Mouse (Mus musculus): Measurements from ENCODE around the gene Gtf3c5. TPM values are rescaled to one million over a fixed set of nuclear protein-coding genes. Genes with fewer than 3 reads are reported as not detected.

Gtf3c5 gene
- 30.5 and 31.0 TPM in 2 replicates for polyA plus RNA-seq (2014; fragmentation: Nextera tagmentation; extraction: Ambion mirVana)

- peaks cover 15% of the 10 kb centered on the region; the same call in 1 of the 2 replicates for H3K4me1 ChIP-seq (ENCODE audit: control insufficient read depth, insufficient read depth, low read length)
- WGBS, result 72% methylated on average over 9 of the region's 9 CpGs
Observed at GRCm38 (mm10) chr2:28583651-28584050, at the start of gene Gtf3c5. Gene Gtf3c5, minus strand, starts transcription at chr2:28583751.

GRCm38 (mm10) chr2:28633136-28633535 is 49.6 kb upstream of the Gtf3c5 start:
- no peak overlapping the region for H3K4me3 ChIP-seq (replicated peaks; ENCODE audit: low read depth, low read length)
- H3K9me3 ChIP-seq (ENCODE audit: control insufficient read depth, low read length), result no peaks in the 10 kb centered on the region
- DNase-seq, result peak; percentile 7
- no peaks in the 10 kb centered on the region for H3K36me3 ChIP-seq (ENCODE audit: control insufficient read depth, insufficient read depth, low read length)
- WGBS, result 68% methylated on average over 4 of the region's 4 CpGs
- H3K4me2 ChIP-seq (ENCODE audit: low read length), result no peak overlapping the region
- no peaks in the 10 kb centered on the region for H3K27me3 ChIP-seq (ENCODE audit: control insufficient read depth, insufficient read depth, low read length)
- ATAC-seq (ENCODE audit: low FRiP score, low TSS enrichment), result no peak
- no peaks in the 10 kb centered on the region for H3K4me1 ChIP-seq (ENCODE audit: control insufficient read depth, insufficient read depth, low read length)
- no peak overlapping the region for H3K27ac ChIP-seq (replicated peaks; ENCODE audit: low read depth, low read length)
- H3K9ac ChIP-seq (replicated peaks; ENCODE audit: low read length), result no peak overlapping the region

More at GRCm38 (mm10) chr2:28583651-28584050, at the start of gene Gtf3c5:
- Histone ChIP-seq H3K9ac (replicated peaks; ENCODE audit: low read length) (peak within 1 kb of the TSS; percentile 67), H3K4me2 (ENCODE audit: low read length) (peak within 1 kb of the TSS; percentile 72), H3K27me3 (ENCODE audit: control insufficient read depth, insufficient read depth, low read length) (no peaks in the 10 kb centered on the region; the same call in 1 of the 2 replicates), H3K27ac (replicated peaks; ENCODE audit: low read depth, low read length) (peak within 1 kb of the TSS; percentile 95), H3K36me3 (ENCODE audit: control insufficient read depth, insufficient read depth, low read length) (peaks cover 10% of the 10 kb centered on the region), H3K4me3 (replicated peaks; ENCODE audit: low read depth, low read length) (peak within 1 kb of the TSS; percentile 63), H3K9me3 (ENCODE audit: control insufficient read depth, low read length) (no peaks in the 10 kb centered on the region)
- DNase-seq (no peak), ATAC-seq (ENCODE audit: low FRiP score, low TSS enrichment) (no peak)

GRCm38 (mm10) chr2:28632626-28633025 is 49.1 kb upstream of the Gtf3c5 start:
- Histone ChIP-seq H3K27ac (replicated peaks; ENCODE audit: low read depth, low read length) (no peak overlapping the region), H3K4me3 (replicated peaks; ENCODE audit: low read depth, low read length) (no peak overlapping the region), H3K4me1 (ENCODE audit: control insufficient read depth, insufficient read depth, low read length) (no peaks in the 10 kb centered on the region), H3K9ac (replicated peaks; ENCODE audit: low read length) (no peak overlapping the region), H3K9me3 (ENCODE audit: control insufficient read depth, low read length) (no peaks in the 10 kb centered on the region), H3K27me3 (ENCODE audit: control insufficient read depth, insufficient read depth, low read length) (no peaks in the 10 kb centered on the region), H3K4me2 (ENCODE audit: low read length) (no peak overlapping the region), H3K36me3 (ENCODE audit: control insufficient read depth, insufficient read depth, low read length) (no peaks in the 10 kb centered on the region)
- DNase-seq (no peak), ATAC-seq (ENCODE audit: low FRiP score, low TSS enrichment) (no peak)
- WGBS, result 32% methylated on average over 1 of the region's 1 CpGs

- H3K9me3 ChIP-seq (ENCODE audit: control insufficient read depth, low read length), result no peaks in the 10 kb centered on the region
- H3K36me3 ChIP-seq (ENCODE audit: control insufficient read depth, insufficient read depth, low read length), result no peaks in the 10 kb centered on the region
- no peak overlapping the region for H3K27ac ChIP-seq (replicated peaks; ENCODE audit: low read depth, low read length)
- no peaks in the 10 kb centered on the region for H3K27me3 ChIP-seq (ENCODE audit: control insufficient read depth, insufficient read depth, low read length)
- H3K4me2 ChIP-seq (ENCODE audit: low read length), result no peak overlapping the region
- no peak overlapping the region for H3K9ac ChIP-seq (replicated peaks; ENCODE audit: low read length)
- no peaks in the 10 kb centered on the region for H3K4me1 ChIP-seq (ENCODE audit: control insufficient read depth, insufficient read depth, low read length)
- 47% methylated on average over 4 of the region's 4 CpGs for WGBS
- no peak overlapping the region for H3K4me3 ChIP-seq (replicated peaks; ENCODE audit: low read depth, low read length)
- no peak for ATAC-seq (ENCODE audit: low FRiP score, low TSS enrichment)
- no peak for DNase-seq
Observed at GRCm38 (mm10) chr2:28629911-28630381, 46.4 kb upstream of the Gtf3c5 start.

- Histone ChIP-seq H3K27me3 (ENCODE audit: control insufficient read depth, insufficient read depth, low read length) (no peaks in the 10 kb centered on the region), H3K27ac (replicated peaks; ENCODE audit: low read depth, low read length) (no peak overlapping the region), H3K9ac (replicated peaks; ENCODE audit: low read length) (no peak overlapping the region), H3K4me2 (ENCODE audit: low read length) (no peak overlapping the region), H3K9me3 (ENCODE audit: control insufficient read depth, low read length) (no peaks in the 10 kb centered on the region), H3K36me3 (ENCODE audit: control insufficient read depth, insufficient read depth, low read length) (no peaks in the 10 kb centered on the region), H3K4me3 (replicated peaks; ENCODE audit: low read depth, low read length) (no peak overlapping the region), H3K4me1 (ENCODE audit: control insufficient read depth, insufficient read depth, low read length) (no peaks in the 10 kb centered on the region)
- WGBS, result 56% methylated on average over 2 of the region's 2 CpGs
- DNase-seq (peak; percentile 28), ATAC-seq (ENCODE audit: low FRiP score, low TSS enrichment) (no peak)
Observed at GRCm38 (mm10) chr2:28628053-28628452, 44.5 kb upstream of the Gtf3c5 start.

- 0 out of 2 replicates have a peak, but pooled peaks cover 8% of the 10 kb centered on the region for H3K27me3 ChIP-seq (ENCODE audit: control insufficient read depth, insufficient read depth, low read length)
- H3K9me3 ChIP-seq (ENCODE audit: control insufficient read depth, low read length), result no peaks in the 10 kb centered on the region
- H3K4me2 ChIP-seq (ENCODE audit: low read length), result no peak overlapping the region
- H3K9ac ChIP-seq (replicated peaks; ENCODE audit: low read length), result no peak overlapping the region
- H3K27ac ChIP-seq (replicated peaks; ENCODE audit: low read depth, low read length), result no peak overlapping the region
- H3K4me1 ChIP-seq (ENCODE audit: control insufficient read depth, insufficient read depth, low read length), result no peaks in the 10 kb centered on the region
- H3K36me3 ChIP-seq (ENCODE audit: control insufficient read depth, insufficient read depth, low read length), result no peaks in the 10 kb centered on the region
- no peak for DNase-seq
- no peak overlapping the region for H3K4me3 ChIP-seq (replicated peaks; ENCODE audit: low read depth, low read length)
- 77% methylated on average over 3 of the region's 3 CpGs for WGBS
- no peak for ATAC-seq (ENCODE audit: low FRiP score, low TSS enrichment)
Observed at GRCm38 (mm10) chr2:28626038-28626437, 42.5 kb upstream of the Gtf3c5 start.

- H3K4me3 ChIP-seq (replicated peaks; ENCODE audit: low read depth, low read length), result no peak overlapping the region
- no peaks in the 10 kb centered on the region for H3K4me1 ChIP-seq (ENCODE audit: control insufficient read depth, insufficient read depth, low read length)
- no peak overlapping the region for H3K9ac ChIP-seq (replicated peaks; ENCODE audit: low read length)
- no peak overlapping the region for H3K27ac ChIP-seq (replicated peaks; ENCODE audit: low read depth, low read length)
- 94% methylated on average over 3 of the region's 3 CpGs for WGBS
- ATAC-seq (ENCODE audit: low FRiP score, low TSS enrichment), result no peak
- no peak overlapping the region for H3K4me2 ChIP-seq (ENCODE audit: low read length)
- no peaks in the 10 kb centered on the region for H3K9me3 ChIP-seq (ENCODE audit: control insufficient read depth, low read length)
- no peaks in the 10 kb centered on the region for H3K36me3 ChIP-seq (ENCODE audit: control insufficient read depth, insufficient read depth, low read length)
- DNase-seq, result no peak
- 0 out of 2 replicates have a peak, but pooled peaks cover 8% of the 10 kb centered on the region for H3K27me3 ChIP-seq (ENCODE audit: control insufficient read depth, insufficient read depth, low read length)
Observed at GRCm38 (mm10) chr2:28624870-28625269, 41.3 kb upstream of the Gtf3c5 start.

GRCm38 (mm10) chr2:28622521-28623124 is 39.1 kb upstream of the Gtf3c5 start:
- Histone ChIP-seq H3K36me3 (ENCODE audit: control insufficient read depth, insufficient read depth, low read length) (no peaks in the 10 kb centered on the region), H3K9ac (replicated peaks; ENCODE audit: low read length) (no peak overlapping the region), H3K27me3 (ENCODE audit: control insufficient read depth, insufficient read depth, low read length) (0 out of 2 replicates have a peak, but pooled peaks cover 8% of the 10 kb centered on the region), H3K4me3 (replicated peaks; ENCODE audit: low read depth, low read length) (no peak overlapping the region), H3K9me3 (ENCODE audit: control insufficient read depth, low read length) (no peaks in the 10 kb centered on the region), H3K27ac (replicated peaks; ENCODE audit: low read depth, low read length) (no peak overlapping the region), H3K4me1 (ENCODE audit: control insufficient read depth, insufficient read depth, low read length) (no peaks in the 10 kb centered on the region), H3K4me2 (ENCODE audit: low read length) (no peak overlapping the region)
- DNase-seq, result peak; percentile 72
- ATAC-seq (ENCODE audit: low FRiP score, low TSS enrichment), result no peak
- 20% methylated on average over 10 of the region's 10 CpGs for WGBS

- Histone ChIP-seq H3K4me3 (replicated peaks; ENCODE audit: low read depth, low read length) (no peak within 1 kb of the TSS), H3K27me3 (ENCODE audit: control insufficient read depth, insufficient read depth, low read length) (0 out of 2 replicates have a peak, but pooled peaks cover 8% of the 10 kb centered on the region), H3K9ac (replicated peaks; ENCODE audit: low read length) (0 out of 2 replicates have a peak within 1 kb of the TSS, but pooled peaks have one; percentile 16), H3K9me3 (ENCODE audit: control insufficient read depth, low read length) (no peaks in the 10 kb centered on the region), H3K36me3 (ENCODE audit: control insufficient read depth, insufficient read depth, low read length) (no peaks in the 10 kb centered on the region), H3K4me2 (ENCODE audit: low read length) (no peak within 1 kb of the TSS), H3K27ac (replicated peaks; ENCODE audit: low read depth, low read length) (no peak within 1 kb of the TSS), H3K4me1 (ENCODE audit: control insufficient read depth, insufficient read depth, low read length) (no peaks in the 10 kb centered on the region)
- DNase-seq, result no peak
- no peak for ATAC-seq (ENCODE audit: low FRiP score, low TSS enrichment)
- WGBS, result 7% methylated on average over 16 of the region's 16 CpGs
Observed at GRCm38 (mm10) chr2:28621664-28622171, 38.2 kb upstream of the Gtf3c5 start, which contains the start of gene Gfi1b. Gene Gfi1b, minus strand, starts transcription at chr2:28621982.

All from midbrain, embryonic 14.5 days (tissue).